Mouse (Mus musculus) lung, postnatal 4 days (tissue): ENCODE measurements around the gene Flcn.

ENCODE experiments used
- DNase-seq, 2 experiments: peaks; one replicate each; pipeline ENCODE4 v3.0.0; 2021

Flcn gene

GRCm38 (mm10) chr11:59759626-59760025 lies 50.2 kb downstream of the Flcn start:
- DNase-seq, result no peak

GRCm38 (mm10) chr11:59759178-59759577 lies 50.6 kb downstream of the Flcn start:
- peak; percentile 39 to 57 for DNase-seq

- DNase-seq, result no peak
Observed at GRCm38 (mm10) chr11:59758191-59758985, 51.4 kb downstream of the Flcn start.

GRCm38 (mm10) chr11:59756351-59756750 lies 53.5 kb downstream of the Flcn start:
- no peak for DNase-seq

- DNase-seq, result no peak
Observed at GRCm38 (mm10) chr11:59754504-59754903, 55.3 kb downstream of the Flcn start.

GRCm38 (mm10) chr11:59749050-59749449 lies 60.8 kb downstream of the Flcn start:
- DNase-seq, result no peak

- DNase-seq, result peak; percentile 50 to 68
Observed at GRCm38 (mm10) chr11:59746614-59747013, 63.2 kb downstream of the Flcn start.

- no peak for DNase-seq
Observed at GRCm38 (mm10) chr11:59745851-59746250, 64.0 kb downstream of the Flcn start.

- DNase-seq, result no peak
Observed at GRCm38 (mm10) chr11:59744374-59744773, 65.4 kb downstream of the Flcn start.

- no peak for DNase-seq
Observed at GRCm38 (mm10) chr11:59743712-59744111, 66.1 kb downstream of the Flcn start.

- DNase-seq, result no peak
Observed at GRCm38 (mm10) chr11:59743307-59743706, 66.5 kb downstream of the Flcn start.

- no peak for DNase-seq
Observed at GRCm38 (mm10) chr11:59741915-59742314, 67.9 kb downstream of the Flcn start.
